Mouse (Mus musculus) lung, postnatal 0 days (tissue): ENCODE measurements around the gene Gins2.

Source experiments
- CTCF ChIP-seq: IDR thresholded peaks from 2 replicates; pipeline ENCODE4 v1.5.1; 2016; ENCODE audit warnings: antibody characterized with exemption, mild to moderate bottlenecking
- EP300 ChIP-seq: IDR thresholded peaks from 2 replicates; pipeline ENCODE4 v1.6.1; 2016; ENCODE audit warnings: antibody characterized with exemption, mild to moderate bottlenecking, control low read depth

DNA sequence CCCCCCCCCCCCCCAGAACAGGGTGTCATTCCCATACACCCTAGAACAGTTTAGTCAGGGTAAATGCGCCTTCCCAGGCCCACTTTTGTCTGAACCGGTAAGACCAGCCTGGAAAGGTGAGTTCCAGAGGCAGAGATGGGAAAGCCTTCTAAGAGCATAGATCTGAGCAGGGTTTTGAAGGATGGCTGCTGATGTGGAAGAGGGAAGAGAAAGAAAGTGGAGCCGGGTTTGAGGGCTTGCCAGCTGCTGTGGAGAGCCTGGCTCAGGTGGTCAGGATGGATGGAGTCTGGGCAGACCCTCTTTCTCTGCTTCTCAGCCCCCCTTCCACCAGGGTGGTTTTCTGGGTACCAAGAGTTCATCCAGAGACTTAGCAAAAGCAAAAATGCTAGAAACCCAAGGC is 55.7 kb downstream of the Gins2 start:
- TF ChIP-seq CTCF (no peak), EP300 (no peak)
